Mouse (Mus musculus): ENCODE results near the gene Gfi1b. TPM values are rescaled to one million over a fixed set of nuclear protein-coding genes. Genes with fewer than 3 reads are reported as not detected.

Gfi1b gene
- polyA plus RNA-seq, 1 experiment from 2014 or later, result not detected

GRCm38 (mm10) chr2:28640461-28641424 is 19.0 kb upstream of the Gfi1b start, which contains the start of gene Tsc1:
Gene Tsc1, plus strand, starts transcription at chr2:28641228.
- no peaks in the 10 kb centered on the region for H3K9me3 ChIP-seq (ENCODE audit: control insufficient read depth, low read length)
- peak within 1 kb of the TSS; percentile 96 for H3K4me3 ChIP-seq (replicated peaks; ENCODE audit: low read length)
- H3K4me1 ChIP-seq (replicated peaks; ENCODE audit: control insufficient read depth, insufficient read depth, low read length), result peaks cover 18% of the 10 kb centered on the region
- H3K9ac ChIP-seq (replicated peaks; ENCODE audit: low read depth, low read length), result peak within 1 kb of the TSS; percentile 94
- peak within 1 kb of the TSS; percentile 95 for H3K27ac ChIP-seq (ENCODE audit: low read length)
- peak within 1 kb of the TSS; percentile 76 for H3K4me2 ChIP-seq (ENCODE audit: low read length)
- no peaks in the 10 kb centered on the region for H3K36me3 ChIP-seq (ENCODE audit: control insufficient read depth, insufficient read depth)
- H3K27me3 ChIP-seq (replicated peaks; ENCODE audit: control insufficient read depth, insufficient read depth, low read length), result no peaks in the 10 kb centered on the region
- peak; percentile 94 for ATAC-seq
- 2% methylated on average over 46 of the region's 47 CpGs for WGBS

GRCm38 (mm10) chr2:28639794-28640193 is 18.0 kb upstream of the Gfi1b start:
- H3K36me3 ChIP-seq (ENCODE audit: control insufficient read depth, insufficient read depth), result no peaks in the 10 kb centered on the region
- no peak overlapping the region for H3K4me3 ChIP-seq (replicated peaks; ENCODE audit: low read length)
- no peak overlapping the region for H3K9ac ChIP-seq (replicated peaks; ENCODE audit: low read depth, low read length)
- WGBS, result 58% methylated on average over 7 of the region's 7 CpGs
- peaks cover 18% of the 10 kb centered on the region for H3K4me1 ChIP-seq (replicated peaks; ENCODE audit: control insufficient read depth, insufficient read depth, low read length)
- H3K9me3 ChIP-seq (ENCODE audit: control insufficient read depth, low read length), result no peaks in the 10 kb centered on the region
- no peak for ATAC-seq
- H3K27ac ChIP-seq (ENCODE audit: low read length), result no peak overlapping the region
- H3K4me2 ChIP-seq (ENCODE audit: low read length), result no peak overlapping the region
- no peaks in the 10 kb centered on the region for H3K27me3 ChIP-seq (replicated peaks; ENCODE audit: control insufficient read depth, insufficient read depth, low read length)

- Histone ChIP-seq H3K9ac (replicated peaks; ENCODE audit: low read depth, low read length) (no peak overlapping the region), H3K27me3 (replicated peaks; ENCODE audit: control insufficient read depth, insufficient read depth, low read length) (no peaks in the 10 kb centered on the region), H3K4me2 (ENCODE audit: low read length) (no peak overlapping the region), H3K4me3 (replicated peaks; ENCODE audit: low read length) (no peak overlapping the region), H3K9me3 (ENCODE audit: control insufficient read depth, low read length) (no peaks in the 10 kb centered on the region), H3K4me1 (replicated peaks; ENCODE audit: control insufficient read depth, insufficient read depth, low read length) (peaks cover 18% of the 10 kb centered on the region), H3K36me3 (ENCODE audit: control insufficient read depth, insufficient read depth) (no peaks in the 10 kb centered on the region), H3K27ac (ENCODE audit: low read length) (no peak overlapping the region)
- ATAC-seq, result no peak
- 4% methylated on average over 9 of the region's 9 CpGs for WGBS
Measured at GRCm38 (mm10) chr2:28638886-28639285, 17.1 kb upstream of the Gfi1b start.

GRCm38 (mm10) chr2:28638352-28638751 is 16.6 kb upstream of the Gfi1b start:
- H3K4me2 ChIP-seq (ENCODE audit: low read length), result no peak overlapping the region
- no peak overlapping the region for H3K4me3 ChIP-seq (replicated peaks; ENCODE audit: low read length)
- H3K27me3 ChIP-seq (replicated peaks; ENCODE audit: control insufficient read depth, insufficient read depth, low read length), result no peaks in the 10 kb centered on the region
- H3K9me3 ChIP-seq (ENCODE audit: control insufficient read depth, low read length), result no peaks in the 10 kb centered on the region
- H3K4me1 ChIP-seq (replicated peaks; ENCODE audit: control insufficient read depth, insufficient read depth, low read length), result peaks cover 13% of the 10 kb centered on the region
- H3K36me3 ChIP-seq (ENCODE audit: control insufficient read depth, insufficient read depth), result no peaks in the 10 kb centered on the region
- ATAC-seq, result no peak
- 12% methylated on average over 9 of the region's 9 CpGs for WGBS
- H3K27ac ChIP-seq (ENCODE audit: low read length), result no peak overlapping the region
- H3K9ac ChIP-seq (replicated peaks; ENCODE audit: low read depth, low read length), result no peak overlapping the region

- Histone ChIP-seq H3K4me1 (replicated peaks; ENCODE audit: control insufficient read depth, insufficient read depth, low read length) (peaks cover 6% of the 10 kb centered on the region; the same call in 1 of the 2 replicates), H3K9me3 (ENCODE audit: control insufficient read depth, low read length) (no peaks in the 10 kb centered on the region), H3K4me3 (replicated peaks; ENCODE audit: low read length) (no peak overlapping the region), H3K27ac (ENCODE audit: low read length) (no peak overlapping the region), H3K36me3 (ENCODE audit: control insufficient read depth, insufficient read depth) (no peaks in the 10 kb centered on the region), H3K4me2 (ENCODE audit: low read length) (no peak overlapping the region), H3K9ac (replicated peaks; ENCODE audit: low read depth, low read length) (no peak overlapping the region), H3K27me3 (replicated peaks; ENCODE audit: control insufficient read depth, insufficient read depth, low read length) (no peaks in the 10 kb centered on the region)
- 80% methylated on average over 9 of the region's 9 CpGs for WGBS
- no peak for ATAC-seq
Measured at GRCm38 (mm10) chr2:28637106-28637845, 15.5 kb upstream of the Gfi1b start.

GRCm38 (mm10) chr2:28635199-28635598 is 13.4 kb upstream of the Gfi1b start:
- Histone ChIP-seq H3K9me3 (ENCODE audit: control insufficient read depth, low read length) (no peaks in the 10 kb centered on the region), H3K4me3 (replicated peaks; ENCODE audit: low read length) (no peak overlapping the region), H3K36me3 (ENCODE audit: control insufficient read depth, insufficient read depth) (no peaks in the 10 kb centered on the region), H3K9ac (replicated peaks; ENCODE audit: low read depth, low read length) (no peak overlapping the region), H3K4me1 (replicated peaks; ENCODE audit: control insufficient read depth, insufficient read depth, low read length) (no peaks in the 10 kb centered on the region), H3K4me2 (ENCODE audit: low read length) (no peak overlapping the region), H3K27me3 (replicated peaks; ENCODE audit: control insufficient read depth, insufficient read depth, low read length) (no peaks in the 10 kb centered on the region), H3K27ac (ENCODE audit: low read length) (no peak overlapping the region)
- no peak for ATAC-seq
- 97% methylated on average over 1 of the region's 1 CpGs for WGBS

- Histone ChIP-seq H3K4me2 (ENCODE audit: low read length) (no peak overlapping the region), H3K4me1 (replicated peaks; ENCODE audit: control insufficient read depth, insufficient read depth, low read length) (no peaks in the 10 kb centered on the region), H3K27me3 (replicated peaks; ENCODE audit: control insufficient read depth, insufficient read depth, low read length) (no peaks in the 10 kb centered on the region), H3K4me3 (replicated peaks; ENCODE audit: low read length) (no peak overlapping the region), H3K27ac (ENCODE audit: low read length) (no peak overlapping the region), H3K9me3 (ENCODE audit: control insufficient read depth, low read length) (no peaks in the 10 kb centered on the region), H3K9ac (replicated peaks; ENCODE audit: low read depth, low read length) (no peak overlapping the region), H3K36me3 (ENCODE audit: control insufficient read depth, insufficient read depth) (no peaks in the 10 kb centered on the region)
- no peak for ATAC-seq
- WGBS, result 54% methylated on average over 4 of the region's 4 CpGs
Measured at GRCm38 (mm10) chr2:28633136-28633535, 11.4 kb upstream of the Gfi1b start.

GRCm38 (mm10) chr2:28632626-28633025 is 10.8 kb upstream of the Gfi1b start:
- Histone ChIP-seq H3K27ac (ENCODE audit: low read length) (no peak overlapping the region), H3K4me3 (replicated peaks; ENCODE audit: low read length) (no peak overlapping the region), H3K4me1 (replicated peaks; ENCODE audit: control insufficient read depth, insufficient read depth, low read length) (no peaks in the 10 kb centered on the region), H3K4me2 (ENCODE audit: low read length) (no peak overlapping the region), H3K36me3 (ENCODE audit: control insufficient read depth, insufficient read depth) (no peaks in the 10 kb centered on the region), H3K9ac (replicated peaks; ENCODE audit: low read depth, low read length) (no peak overlapping the region), H3K9me3 (ENCODE audit: control insufficient read depth, low read length) (no peaks in the 10 kb centered on the region), H3K27me3 (replicated peaks; ENCODE audit: control insufficient read depth, insufficient read depth, low read length) (no peaks in the 10 kb centered on the region)
- 55% methylated on average over 1 of the region's 1 CpGs for WGBS
- no peak for ATAC-seq

- Histone ChIP-seq H3K4me1 (replicated peaks; ENCODE audit: control insufficient read depth, insufficient read depth, low read length) (no peaks in the 10 kb centered on the region), H3K36me3 (ENCODE audit: control insufficient read depth, insufficient read depth) (no peaks in the 10 kb centered on the region), H3K4me2 (ENCODE audit: low read length) (no peak overlapping the region), H3K27ac (ENCODE audit: low read length) (no peak overlapping the region), H3K9me3 (ENCODE audit: control insufficient read depth, low read length) (no peaks in the 10 kb centered on the region), H3K9ac (replicated peaks; ENCODE audit: low read depth, low read length) (no peak overlapping the region), H3K27me3 (replicated peaks; ENCODE audit: control insufficient read depth, insufficient read depth, low read length) (no peaks in the 10 kb centered on the region), H3K4me3 (replicated peaks; ENCODE audit: low read length) (no peak overlapping the region)
- ATAC-seq, result no peak
- 73% methylated on average over 4 of the region's 4 CpGs for WGBS
Measured at GRCm38 (mm10) chr2:28629911-28630381, 8.2 kb upstream of the Gfi1b start.

Measured in forebrain, embryonic 16.5 days (tissue).